Mouse (Mus musculus): ENCODE results near the gene Zbed3.

The Zbed3 gene

DNA sequence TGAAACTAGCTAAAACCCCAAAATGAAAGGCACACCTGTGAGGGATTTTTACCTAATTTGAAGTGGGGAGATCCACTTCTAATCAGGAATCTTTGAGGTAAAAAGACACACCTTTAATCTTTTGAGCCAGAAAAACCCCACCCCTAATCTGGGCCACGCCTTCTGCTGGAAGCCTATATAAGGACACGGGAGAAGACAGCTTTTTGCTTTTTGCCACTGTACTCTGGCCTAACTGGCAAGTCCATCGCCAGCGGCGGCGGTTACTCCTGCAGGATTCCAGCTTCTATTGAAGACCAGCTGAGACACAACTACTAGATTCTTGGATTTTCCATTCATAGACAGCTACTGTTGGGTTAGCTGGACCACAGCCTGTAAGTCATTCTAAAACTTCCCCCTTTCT, at the start of gene Zbed3:
TSS of gene Zbed3 (plus strand) at position 213 of the 400 bp plus-strand sequence.
- no peak for DNase-seq (ENCODE audit: low spot score)

GRCm38 (mm10) chr13:95278426-95279025, 44.9 kb upstream of the Zbed3 start:
- no peak for DNase-seq (ENCODE audit: low spot score)

DNA sequence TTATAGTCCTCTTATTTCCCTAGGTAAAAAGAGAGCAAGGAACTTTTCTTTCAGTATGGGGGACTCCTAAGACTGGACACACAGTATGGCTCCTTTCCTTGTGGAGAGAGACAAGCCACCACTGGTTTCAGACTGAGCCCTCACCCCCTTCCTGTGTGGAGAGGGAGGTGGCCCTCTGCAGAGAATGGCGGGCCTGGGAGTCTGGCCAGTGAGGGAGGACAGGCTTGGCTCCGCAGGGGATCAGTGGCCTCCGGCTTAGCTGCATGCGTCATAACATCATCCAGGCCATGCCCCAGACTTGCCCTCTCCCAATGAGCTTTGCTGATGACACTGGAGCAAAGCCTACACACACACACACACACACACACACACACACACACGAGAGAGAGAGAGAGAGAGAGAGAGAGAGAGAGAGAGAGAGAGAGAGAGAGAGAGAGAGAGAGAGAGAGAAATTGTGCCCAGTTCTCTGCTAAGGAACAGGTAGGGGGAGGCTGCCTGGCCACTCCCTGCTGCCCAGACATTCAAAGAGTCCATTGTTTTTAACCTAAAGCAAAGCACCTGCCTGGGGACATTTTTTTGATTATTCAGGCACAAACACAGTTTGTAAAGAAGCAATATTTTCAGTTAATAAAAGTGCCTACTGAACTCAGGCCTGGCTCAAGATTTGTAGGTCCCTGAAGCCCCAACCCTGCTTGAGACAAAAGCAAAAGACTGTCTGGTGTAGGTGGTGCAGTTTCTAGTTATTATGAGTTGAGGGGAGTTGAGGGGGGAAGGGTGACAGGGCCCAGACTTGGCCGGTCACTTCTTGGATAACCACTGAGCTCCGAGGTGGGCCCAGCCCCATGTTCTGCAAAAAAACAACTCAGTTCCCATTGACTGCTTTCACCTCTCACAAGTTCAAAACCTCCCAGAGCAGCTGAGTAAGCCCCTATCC, 41.4 kb upstream of the Zbed3 start:
- DNase-seq (ENCODE audit: low spot score), result no peak

DNA sequence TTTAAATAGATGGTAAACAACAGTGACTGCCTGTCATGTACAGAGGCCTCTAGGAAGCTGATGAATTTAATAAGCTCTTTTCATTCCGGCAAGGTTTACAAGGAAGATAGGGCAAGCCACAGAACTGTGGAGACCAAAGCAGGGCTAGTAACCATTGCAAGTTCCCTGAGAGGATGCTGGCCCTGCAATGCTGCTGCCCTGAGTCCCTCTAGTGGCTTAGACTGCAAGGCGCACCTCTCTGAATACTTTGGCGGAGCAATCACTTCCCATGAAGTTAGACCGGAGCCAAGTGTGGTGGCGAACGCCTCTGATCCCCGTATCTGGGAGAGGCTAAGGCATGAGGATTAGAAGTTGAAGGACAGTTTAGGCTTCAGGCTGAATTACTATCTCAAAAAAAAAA, 36.4 kb upstream of the Zbed3 start:
- peak; percentile 74 for DNase-seq (ENCODE audit: low spot score)

DNA sequence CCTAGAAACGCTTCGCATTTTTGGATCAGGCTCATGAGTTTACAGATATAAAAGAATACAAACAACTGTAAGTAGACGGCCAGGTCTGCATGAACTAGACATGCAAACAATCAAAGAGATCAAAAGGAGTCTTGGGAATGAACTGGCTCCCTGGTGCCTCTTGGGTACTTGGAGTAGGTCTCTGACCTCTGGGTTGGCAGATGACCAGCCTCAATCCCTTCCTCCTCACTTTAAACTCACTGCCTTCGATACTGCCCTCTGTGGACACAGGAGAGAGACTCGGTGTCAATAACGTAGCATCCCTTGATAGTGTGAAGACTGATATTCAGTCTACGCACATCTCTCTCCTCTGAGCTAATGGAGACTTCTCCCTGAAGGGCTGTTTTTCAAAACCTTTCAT, 35.4 kb upstream of the Zbed3 start:
- no peak for DNase-seq (ENCODE audit: low spot score)

- DNase-seq (ENCODE audit: low spot score), result no peak
Measured at GRCm38 (mm10) chr13:95291983-95292382, 31.4 kb upstream of the Zbed3 start.

- DNase-seq (ENCODE audit: low spot score), result no peak
Measured at GRCm38 (mm10) chr13:95299956-95300355, 23.5 kb upstream of the Zbed3 start.

DNA sequence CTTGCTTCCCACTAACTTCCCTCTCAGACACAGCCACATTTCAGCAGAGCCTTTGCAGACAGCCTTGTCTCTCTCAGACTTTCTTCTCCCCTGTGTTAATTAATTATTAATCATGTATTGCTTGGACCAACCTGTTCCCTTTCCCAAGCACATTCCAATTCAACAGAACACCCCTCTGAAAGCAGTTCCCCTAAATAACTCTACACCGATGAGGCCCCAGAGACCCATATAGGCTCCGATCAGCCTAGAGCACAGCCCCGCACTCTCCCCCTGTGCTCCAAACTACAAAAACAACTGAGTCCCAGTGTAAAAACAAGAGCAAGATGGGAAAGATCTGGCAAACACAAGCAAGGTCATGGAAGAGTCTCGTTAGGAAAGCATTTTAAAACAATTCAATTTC, 16.8 kb upstream of the Zbed3 start:
- no peak for DNase-seq (ENCODE audit: low spot score)

DNA sequence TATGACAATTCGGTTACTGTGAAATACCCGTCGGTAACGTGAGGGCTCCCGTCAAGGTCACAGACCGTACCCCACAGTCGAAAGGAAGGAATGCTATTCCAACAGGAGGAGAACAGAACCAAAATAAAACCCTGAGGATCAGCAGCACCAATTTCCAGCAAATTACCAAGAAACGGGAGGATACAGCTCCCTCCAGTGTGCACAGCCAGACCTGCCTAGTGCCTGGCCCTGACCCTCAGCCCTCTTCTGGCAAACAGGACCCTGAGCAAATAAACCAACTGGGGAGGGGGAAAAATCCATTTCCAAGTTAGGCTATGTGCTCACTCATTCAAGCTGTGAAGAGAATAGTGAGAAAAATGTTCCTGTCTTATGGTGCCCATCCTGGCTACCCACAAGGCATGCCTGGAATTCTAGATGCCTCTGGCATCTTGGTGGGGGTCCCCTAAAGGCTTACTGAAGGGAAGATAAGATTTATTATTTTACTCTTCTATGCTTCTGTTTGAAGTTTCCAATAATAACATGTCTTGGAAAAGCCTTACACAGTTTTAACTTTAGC, 16.2 kb upstream of the Zbed3 start:
- no peak for DNase-seq (ENCODE audit: low spot score)

DNA sequence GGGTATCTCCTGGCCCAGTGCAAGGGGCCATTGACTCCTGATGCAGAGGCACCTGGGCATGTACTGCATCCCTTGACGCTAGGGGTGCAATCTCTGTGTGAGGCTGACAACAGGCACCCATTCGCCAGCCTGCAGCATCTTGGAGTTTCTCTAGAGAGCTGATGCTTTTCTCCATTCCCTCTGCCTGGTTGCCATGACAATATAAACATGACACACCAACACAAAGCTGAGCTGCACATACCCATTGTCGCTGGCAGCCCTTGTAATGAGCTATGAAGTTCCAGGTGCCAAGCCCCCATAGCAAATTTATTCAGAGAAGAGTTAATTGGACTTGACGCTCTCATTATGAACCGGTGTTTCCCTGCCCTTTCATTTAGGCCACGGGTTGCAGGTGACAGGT, 11.4 kb upstream of the Zbed3 start:
- DNase-seq (ENCODE audit: low spot score), result no peak

GRCm38 (mm10) chr13:95319153-95319552, 4.3 kb upstream of the Zbed3 start:
- DNase-seq (ENCODE audit: low spot score), result no peak

DNA sequence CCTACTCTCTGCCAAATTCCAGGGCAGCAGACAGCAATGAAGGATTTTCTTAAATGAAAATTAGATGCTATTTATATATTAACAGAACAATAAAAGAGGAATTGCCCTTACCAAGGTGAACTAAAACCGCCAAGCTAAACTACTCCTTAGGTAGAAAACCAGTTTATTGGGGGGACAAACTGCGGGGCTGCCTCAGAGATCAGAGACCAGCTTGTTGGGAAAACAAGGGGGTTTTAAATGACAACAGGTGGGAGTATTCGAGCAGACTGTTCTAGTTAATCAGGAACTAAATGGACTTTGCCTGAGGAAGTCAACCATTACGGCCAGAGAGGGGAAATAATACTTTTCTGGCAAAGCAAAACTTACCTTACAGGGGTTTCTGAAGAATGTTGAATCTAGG, 3.0 kb upstream of the Zbed3 start:
- peak; percentile 25 for DNase-seq (ENCODE audit: low spot score)

- DNase-seq (ENCODE audit: low spot score), result peak; percentile 47
Measured at GRCm38 (mm10) chr13:95323950-95324625, 676 bp downstream of the Zbed3 start.

DNA sequence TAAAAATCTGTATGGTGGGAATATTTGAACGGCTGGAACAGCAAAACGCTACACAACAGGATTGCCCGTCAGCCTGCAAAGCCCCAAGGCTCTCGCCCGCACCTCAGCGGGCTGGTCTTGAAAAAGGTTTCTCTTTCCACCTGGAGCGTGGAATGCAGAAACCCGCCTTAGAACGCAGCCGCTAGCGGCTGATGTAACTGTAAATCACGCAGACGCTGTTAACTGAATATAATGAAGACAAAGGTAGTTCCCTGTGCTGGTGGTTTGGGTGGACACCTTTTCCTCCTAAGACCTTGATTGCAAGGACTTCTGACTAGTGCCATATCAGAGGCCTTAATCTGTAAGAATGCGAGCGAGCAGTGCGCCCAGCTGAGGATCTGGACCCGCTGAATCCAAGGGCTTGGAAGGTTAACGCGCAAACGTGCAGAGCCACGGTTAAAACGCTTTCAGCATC, 1.2 kb downstream of the Zbed3 start:
- DNase-seq (ENCODE audit: low spot score), result no peak

DNA sequence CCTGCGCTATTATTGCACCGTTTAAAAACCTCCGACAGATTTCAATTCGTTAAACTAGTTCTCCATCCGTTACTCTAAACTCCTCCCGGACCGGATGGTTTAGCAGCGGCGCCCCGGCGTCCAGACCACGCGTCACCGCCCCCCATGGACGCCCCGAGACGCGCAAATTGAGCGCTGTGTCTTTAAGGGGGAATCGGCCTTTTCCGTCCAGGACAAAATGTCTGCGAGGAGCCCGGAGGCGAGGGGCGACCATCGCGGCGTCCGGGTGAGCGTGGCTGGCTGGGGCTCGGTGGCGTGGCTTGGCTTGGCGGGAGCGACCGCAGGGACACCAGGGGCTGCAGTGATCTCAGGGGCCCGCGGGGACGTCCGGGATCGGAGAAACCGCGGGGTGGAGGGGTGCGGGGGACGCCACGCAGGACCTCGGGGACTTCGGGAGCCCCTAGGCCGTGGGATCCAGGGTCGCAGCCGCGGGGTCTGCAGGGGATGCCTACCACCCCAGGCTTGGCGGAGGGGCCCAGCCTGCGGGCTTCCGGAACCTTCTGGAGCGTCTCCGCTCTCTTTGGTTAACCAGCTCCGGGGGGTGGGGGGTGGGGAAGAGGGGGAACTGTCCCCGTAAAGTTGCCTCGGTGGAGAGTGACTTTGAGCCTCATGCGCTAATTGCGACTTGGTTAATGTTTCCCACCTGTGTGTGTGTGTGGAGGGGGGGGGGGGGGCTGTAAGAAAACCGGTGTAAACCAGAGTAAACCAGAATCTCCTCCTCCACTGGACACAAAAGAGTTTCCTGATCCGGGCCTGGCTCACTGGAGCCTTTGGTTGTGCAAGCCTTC, 1.9 kb downstream of the Zbed3 start:
- peak; percentile 88 for DNase-seq (ENCODE audit: low spot score)

GRCm38 (mm10) chr13:95325907-95326550, 2.6 kb downstream of the Zbed3 start:
- DNase-seq (ENCODE audit: low spot score), result no peak

- DNase-seq (ENCODE audit: low spot score), result peak; percentile 47
Measured at GRCm38 (mm10) chr13:95326611-95327344, 3.4 kb downstream of the Zbed3 start.

- DNase-seq (ENCODE audit: low spot score), result no peak
Measured at GRCm38 (mm10) chr13:95327345-95327741, 3.9 kb downstream of the Zbed3 start.

- DNase-seq (ENCODE audit: low spot score), result no peak
Measured at GRCm38 (mm10) chr13:95328767-95329166, 5.4 kb downstream of the Zbed3 start.

- DNase-seq (ENCODE audit: low spot score), result no peak
Measured at GRCm38 (mm10) chr13:95330507-95330906, 7.1 kb downstream of the Zbed3 start.

Measured in yolk sac, embryonic 10.5 days (tissue).